Mouse (Mus musculus) CH12.LX (cell line): Measurements from ENCODE around the gene Jsrp1.
A peak's percentile ranks its signal among the peaks of the same experiment; 100 is the strongest.

Source experiments
- CTCF ChIP-seq, 2 experiments: IDR thresholded peaks in 1 of 2; conservative IDR thresholded peaks in 1 of 2; 2 replicates each; pipeline ENCODE4 v1.5.1; 2011 to 2012; ENCODE audit warnings: low read depth in 2 of 2, low read length in 2 of 2, improper control_type of control experiment in 1 of 2, inconsistent platforms in 1 of 2, mild to moderate bottlenecking in 1 of 2, moderate library complexity in 1 of 2
- HCFC1 ChIP-seq: IDR thresholded peaks from 2 replicates; pipeline ENCODE4 v1.6.1; 2012; ENCODE audit warnings: low read depth, mild to moderate bottlenecking, inconsistent platforms, low read length, improper control_type of control experiment
- JUND ChIP-seq: conservative IDR thresholded peaks from 2 replicates; pipeline ENCODE4 v1.6.1; 2011; ENCODE audit warnings: low read depth, low read length, improper control_type of control experiment
- KAT2A ChIP-seq: IDR thresholded peaks from 2 replicates; pipeline ENCODE4 v1.6.1; 2012; ENCODE audit warnings: low read length, improper control_type of control experiment, inconsistent platforms; ENCODE audit not compliant: insufficient replicate concordance
- MAX ChIP-seq: IDR thresholded peaks from 2 replicates; pipeline ENCODE4 v1.6.1; 2011; ENCODE audit warnings: low read length, improper control_type of control experiment
- POLR2A ChIP-seq: IDR thresholded peaks from 2 replicates; pipeline ENCODE4 v1.6.1; 2011; ENCODE audit warnings: low read depth, mild to moderate bottlenecking, improper control_type of control experiment, low read length
- SMC3 ChIP-seq: IDR thresholded peaks from 2 replicates; pipeline ENCODE4 v1.6.1; 2011; ENCODE audit warnings: low read depth, low read length, improper control_type of control experiment

- TF ChIP-seq KAT2A (no peak), POLR2A (peak; percentile 32; the same call in 1 of the 2 replicates), SMC3 (no peak), JUND (no peak), CTCF (conservative IDR thresholded peaks at IDR 0.05 in 1 of 2, IDR thresholded peaks at IDR 0.05 in 1 of 2; ENCODE audit: low read depth in 2 of 2, low read length in 2 of 2) (no peak), HCFC1 (no peak), MAX (no peak)
Measured at GRCm38 (mm10) chr10:80796307-80796848, 16.9 kb downstream of the Jsrp1 start.
